Mouse (Mus musculus): ENCODE measurements around the gene Cbarp. TPM values are rescaled to one million over a fixed set of nuclear protein-coding genes. Genes with fewer than 3 reads are reported as not detected.
A peak's percentile ranks its signal among the peaks of the same experiment; 100 is the strongest.

Cbarp gene
- polyA plus RNA-seq, 1 experiment from 2014 or later = 2.4 TPM

GRCm38 (mm10) chr10:80121639-80122038 lies 19.0 kb downstream of the Cbarp start:
- WGBS (ENCODE audit: missing documents) = 46% methylated on average over 2 of the region's 2 CpGs
- H3K4me3 ChIP-seq (ENCODE audit: inconsistent target) = no peak overlapping the region
- H3K27ac ChIP-seq = no peak overlapping the region

GRCm38 (mm10) chr10:80120146-80120545 lies 20.5 kb downstream of the Cbarp start:
- no peak overlapping the region for H3K4me3 ChIP-seq (ENCODE audit: inconsistent target)
- 81% methylated on average over 2 of the region's 2 CpGs for WGBS (ENCODE audit: missing documents)
- H3K79me2 ChIP-seq (ENCODE audit: inconsistent target) = peaks cover 91% of the 10 kb centered on the region
- peaks cover 11% of the 10 kb centered on the region for H3K36me3 ChIP-seq (ENCODE audit: inconsistent target)
- H3K27ac ChIP-seq = no peak overlapping the region

More at GRCm38 (mm10) chr10:80121639-80122038, 19.0 kb downstream of the Cbarp start:
- peaks cover 26% of the 10 kb centered on the region for H3K36me3 ChIP-seq (ENCODE audit: inconsistent target)
- H3K79me2 ChIP-seq (ENCODE audit: inconsistent target) = peaks cover 100% of the 10 kb centered on the region

GRCm38 (mm10) chr10:80118552-80118951 lies 22.1 kb downstream of the Cbarp start:
- H3K79me2 ChIP-seq (ENCODE audit: inconsistent target) = peaks cover 75% of the 10 kb centered on the region
- no peak overlapping the region for H3K4me3 ChIP-seq (ENCODE audit: inconsistent target)
- no peak overlapping the region for H3K27ac ChIP-seq
- 72% methylated on average over 6 of the region's 6 CpGs for WGBS (ENCODE audit: missing documents)
- H3K36me3 ChIP-seq (ENCODE audit: inconsistent target) = peaks cover 5% of the 10 kb centered on the region; the same call in 1 of the 2 replicates

- Histone ChIP-seq H3K36me3 (ENCODE audit: inconsistent target) (peaks cover 5% of the 10 kb centered on the region; the same call in 1 of the 2 replicates), H3K27ac (peak overlapping the region; percentile 65; the same call in 1 of the 2 replicates), H3K4me3 (ENCODE audit: inconsistent target) (peak overlapping the region; percentile 78), H3K79me2 (ENCODE audit: inconsistent target) (peaks cover 67% of the 10 kb centered on the region)
- 17% methylated on average over 1 of the region's 1 CpGs for WGBS (ENCODE audit: missing documents)
Observed at GRCm38 (mm10) chr10:80117736-80118135, 22.9 kb downstream of the Cbarp start.

GRCm38 (mm10) chr10:80116927-80117691 lies 23.5 kb downstream of the Cbarp start:
- H3K27ac ChIP-seq = peak overlapping the region; percentile 65
- peaks cover 5% of the 10 kb centered on the region; the same call in 1 of the 2 replicates for H3K36me3 ChIP-seq (ENCODE audit: inconsistent target)

GRCm38 (mm10) chr10:80116563-80116926 lies 24.1 kb downstream of the Cbarp start:
- peak overlapping the region; percentile 78 for H3K4me3 ChIP-seq (ENCODE audit: inconsistent target)
- peaks cover 55% of the 10 kb centered on the region for H3K79me2 ChIP-seq (ENCODE audit: inconsistent target)
- peaks cover 5% of the 10 kb centered on the region; the same call in 1 of the 2 replicates for H3K36me3 ChIP-seq (ENCODE audit: inconsistent target)
- H3K27ac ChIP-seq = peak overlapping the region; percentile 65
- 1% methylated on average over 21 of the region's 27 CpGs for WGBS (ENCODE audit: missing documents)

More at GRCm38 (mm10) chr10:80116927-80117691, 23.5 kb downstream of the Cbarp start:
- Histone ChIP-seq H3K79me2 (ENCODE audit: inconsistent target) (peaks cover 60% of the 10 kb centered on the region), H3K4me3 (ENCODE audit: inconsistent target) (peak overlapping the region; percentile 78)
- 4% methylated on average over 30 of the region's 30 CpGs for WGBS (ENCODE audit: missing documents)

- H3K36me3 ChIP-seq (ENCODE audit: inconsistent target) = peaks cover 5% of the 10 kb centered on the region; the same call in 1 of the 2 replicates
- under 1% methylated on average over 56 of the region's 63 CpGs for WGBS (ENCODE audit: missing documents)
- H3K79me2 ChIP-seq (ENCODE audit: inconsistent target) = peaks cover 49% of the 10 kb centered on the region
- peak overlapping the region; percentile 78 for H3K4me3 ChIP-seq (ENCODE audit: inconsistent target)
- peak overlapping the region; percentile 65 for H3K27ac ChIP-seq
Observed at GRCm38 (mm10) chr10:80115944-80116335, 24.7 kb downstream of the Cbarp start.

GRCm38 (mm10) chr10:80115290-80115943 lies 25.2 kb downstream of the Cbarp start, which contains the start of gene Stk11:
Gene Stk11, plus strand, starts transcription at chr10:80115803.
- peak within 1 kb of the TSS; percentile 88 for H3K27ac ChIP-seq
- H3K36me3 ChIP-seq (ENCODE audit: inconsistent target) = peaks cover under 1% of the 10 kb centered on the region; the same call in 1 of the 2 replicates
- peak within 1 kb of the TSS; percentile 78 for H3K4me3 ChIP-seq (ENCODE audit: inconsistent target)
- peaks cover 43% of the 10 kb centered on the region for H3K79me2 ChIP-seq (ENCODE audit: inconsistent target)
- under 1% methylated on average over 63 of the region's 70 CpGs for WGBS (ENCODE audit: missing documents)

- 3% methylated on average over 27 of the region's 27 CpGs for WGBS (ENCODE audit: missing documents)
- peaks cover 35% of the 10 kb centered on the region for H3K79me2 ChIP-seq (ENCODE audit: inconsistent target)
- peak overlapping the region; percentile 88 for H3K27ac ChIP-seq
- peak overlapping the region; percentile 57 for H3K4me3 ChIP-seq (ENCODE audit: inconsistent target)
- H3K36me3 ChIP-seq (ENCODE audit: inconsistent target) = no peaks in the 10 kb centered on the region
Observed at GRCm38 (mm10) chr10:80114341-80115284, 26.0 kb downstream of the Cbarp start.

- Histone ChIP-seq H3K36me3 (ENCODE audit: inconsistent target) (no peaks in the 10 kb centered on the region), H3K4me3 (ENCODE audit: inconsistent target) (no peak overlapping the region), H3K27ac (no peak overlapping the region), H3K79me2 (ENCODE audit: inconsistent target) (no peaks in the 10 kb centered on the region)
- WGBS (ENCODE audit: missing documents) = 88% methylated on average over 6 of the region's 6 CpGs
Observed at GRCm38 (mm10) chr10:80107678-80108077, 33.0 kb downstream of the Cbarp start.

- Histone ChIP-seq H3K79me2 (ENCODE audit: inconsistent target) (peaks cover 14% of the 10 kb centered on the region), H3K27ac (peak overlapping the region; percentile 21; the same call in 1 of the 2 replicates), H3K36me3 (ENCODE audit: inconsistent target) (no peaks in the 10 kb centered on the region), H3K4me3 (ENCODE audit: inconsistent target) (no peak overlapping the region)
- WGBS (ENCODE audit: missing documents) = 73% methylated on average over 4 of the region's 5 CpGs
Observed at GRCm38 (mm10) chr10:80105926-80106325, 34.7 kb downstream of the Cbarp start.

- Histone ChIP-seq H3K79me2 (ENCODE audit: inconsistent target) (peaks cover 19% of the 10 kb centered on the region), H3K27ac (peak within 1 kb of the TSS; percentile 35), H3K36me3 (ENCODE audit: inconsistent target) (no peaks in the 10 kb centered on the region), H3K4me3 (ENCODE audit: inconsistent target) (no peak within 1 kb of the TSS; the same call in 1 of the 2 replicates)
- WGBS (ENCODE audit: missing documents) = 13% methylated on average over 5 of the region's 5 CpGs
Observed at GRCm38 (mm10) chr10:80105460-80105859, 35.2 kb downstream of the Cbarp start, which contains the start of gene Sbno2. Gene Sbno2, minus strand, starts transcription at chr10:80105571.

GRCm38 (mm10) chr10:80104181-80104580 lies 36.5 kb downstream of the Cbarp start:
- no peak overlapping the region for H3K4me3 ChIP-seq (ENCODE audit: inconsistent target)
- 82% methylated on average over 3 of the region's 3 CpGs for WGBS (ENCODE audit: missing documents)
- H3K79me2 ChIP-seq (ENCODE audit: inconsistent target) = peaks cover 31% of the 10 kb centered on the region
- H3K27ac ChIP-seq = no peak overlapping the region
- no peaks in the 10 kb centered on the region for H3K36me3 ChIP-seq (ENCODE audit: inconsistent target)

GRCm38 (mm10) chr10:80103032-80103431 lies 37.6 kb downstream of the Cbarp start:
- no peaks in the 10 kb centered on the region for H3K36me3 ChIP-seq (ENCODE audit: inconsistent target)
- WGBS (ENCODE audit: missing documents) = 88% methylated on average over 2 of the region's 2 CpGs
- no peak overlapping the region for H3K27ac ChIP-seq
- no peak overlapping the region for H3K4me3 ChIP-seq (ENCODE audit: inconsistent target)
- H3K79me2 ChIP-seq (ENCODE audit: inconsistent target) = peaks cover 43% of the 10 kb centered on the region
